Mouse (Mus musculus) urinary bladder, postnatal 10 days (tissue): Measurements from ENCODE around the gene C530025M09Rik.

ENCODE experiments used
- DNase-seq: peaks from one replicate; pipeline ENCODE4 v3.0.0; 2022; ENCODE audit warnings: low spot score

Gene C530025M09Rik

DNA sequence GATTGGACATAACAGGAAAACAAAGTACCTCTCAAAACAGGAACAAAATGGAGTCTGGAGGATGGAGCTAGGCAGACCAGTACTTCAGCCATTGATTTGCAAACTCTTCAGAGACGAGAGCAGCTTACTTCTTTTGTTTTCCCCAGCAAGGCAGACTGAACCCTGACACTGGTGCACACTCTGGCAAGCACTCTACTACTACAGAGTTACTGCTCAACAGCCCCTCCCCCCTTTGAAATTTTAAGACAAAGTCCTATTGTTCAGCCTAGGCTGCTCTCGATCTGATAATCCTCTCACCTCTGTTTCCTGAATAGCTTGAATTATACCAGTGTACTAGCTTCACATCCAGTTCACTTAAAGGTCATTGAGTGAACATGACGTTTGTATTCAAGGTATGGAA is 32.4 kb downstream of the C530025M09Rik start:
- DNase-seq, result no peak
